Mouse (Mus musculus): ENCODE measurements around the gene Maats1. TPM values are rescaled to one million over a fixed set of nuclear protein-coding genes. Genes with fewer than 3 reads are reported as not detected.

Gene Maats1
- polyA plus RNA-seq, 1 experiment from 2014 or later: 0.06 TPM

DNA sequence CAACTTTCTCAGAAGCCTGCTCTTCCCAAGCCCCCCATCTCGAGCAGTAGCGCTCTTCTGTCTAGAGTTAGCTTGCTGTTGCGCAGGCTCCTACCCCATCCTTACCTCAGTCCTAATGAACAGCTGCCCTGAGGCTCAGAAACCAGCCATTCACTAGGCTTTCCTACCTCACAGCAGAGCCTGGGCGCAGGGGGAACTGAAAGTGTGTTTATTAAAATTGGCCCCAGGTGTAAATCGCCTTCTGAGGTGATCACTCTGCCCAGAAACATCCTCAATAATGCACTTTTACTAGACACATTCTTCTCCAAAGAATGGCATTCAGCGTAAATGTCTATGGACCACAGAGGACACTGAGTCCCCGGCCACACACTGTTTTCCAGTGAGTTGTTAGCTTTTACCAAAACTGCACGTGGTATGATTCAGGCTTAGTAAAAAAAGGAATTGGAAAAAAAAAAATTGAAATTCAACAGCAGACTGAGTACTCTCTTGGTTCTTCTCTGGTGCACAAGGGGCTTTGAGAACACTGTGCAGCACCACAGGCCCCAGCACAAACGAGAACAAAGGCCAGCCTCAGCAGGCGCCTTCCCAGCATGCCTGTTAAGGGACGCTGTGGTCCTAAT lies 15.1 kb downstream of the Maats1 start:
- Histone ChIP-seq H3K4me1 (no peaks in the 10 kb centered on the region), H3K9me3 (no peaks in the 10 kb centered on the region), H3K4me3 (no peak overlapping the region), H3K27me3 (ENCODE audit: insufficient read depth, poor library complexity, severe bottlenecking) (no peaks in the 10 kb centered on the region), H3K36me3 (no peaks in the 10 kb centered on the region), H3K27ac (no peak overlapping the region)
- WGBS: 81% methylated on average over 11 of the region's 11 CpGs
- no peak for DNase-seq (ENCODE audit: low spot score)

DNA sequence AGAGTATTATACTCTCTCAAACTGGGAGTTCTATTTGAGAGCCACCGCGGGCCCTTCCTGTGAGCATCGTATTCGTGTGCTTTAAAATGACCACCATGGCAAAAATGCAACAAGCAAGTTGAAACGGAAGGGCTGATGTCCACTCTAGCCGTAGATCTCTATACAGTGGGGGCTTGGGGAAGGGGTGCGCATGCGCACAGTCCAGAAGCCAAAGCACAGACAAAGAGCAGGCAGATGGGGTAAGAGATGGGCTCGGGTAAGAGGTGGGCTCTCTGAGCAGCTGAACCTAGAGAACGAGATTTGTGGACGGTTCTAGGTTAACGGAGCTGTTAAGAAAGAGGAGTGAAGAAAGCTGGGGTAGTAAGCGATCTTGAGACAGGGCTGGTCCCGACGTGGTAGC lies 17.6 kb downstream of the Maats1 start:
- 84% methylated on average over 15 of the region's 15 CpGs for WGBS
- Histone ChIP-seq H3K9me3 (no peaks in the 10 kb centered on the region), H3K4me1 (0 out of 2 replicates have a peak, but pooled peaks cover 3% of the 10 kb centered on the region), H3K4me3 (no peak overlapping the region), H3K27ac (no peak overlapping the region), H3K36me3 (no peaks in the 10 kb centered on the region), H3K27me3 (ENCODE audit: insufficient read depth, poor library complexity, severe bottlenecking) (no peaks in the 10 kb centered on the region)
- no peak for DNase-seq (ENCODE audit: low spot score)

DNA sequence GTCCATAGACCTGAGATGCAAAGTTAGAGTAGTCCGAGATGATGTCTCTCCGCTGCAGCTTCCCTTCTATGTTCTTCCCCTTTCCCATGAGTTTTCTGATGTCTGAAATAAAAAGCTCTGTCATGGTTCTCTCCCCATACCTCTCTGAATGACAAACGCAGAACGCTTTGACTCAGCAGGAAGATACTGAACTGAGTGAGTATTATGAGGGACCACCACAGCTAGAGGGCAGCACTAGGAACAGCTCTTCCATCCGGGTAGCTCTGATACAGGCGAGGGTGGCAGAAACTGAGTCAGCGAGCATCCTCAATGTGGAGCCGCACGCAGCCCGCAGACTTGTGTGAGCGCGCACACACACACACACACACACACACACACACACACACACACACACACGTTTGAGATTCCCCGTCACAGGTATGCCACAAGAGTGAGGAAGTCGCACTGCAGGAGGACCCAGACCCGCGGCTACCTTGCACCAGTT lies 20.4 kb downstream of the Maats1 start:
- Histone ChIP-seq H3K27me3 (ENCODE audit: insufficient read depth, poor library complexity, severe bottlenecking) (no peaks in the 10 kb centered on the region), H3K36me3 (no peaks in the 10 kb centered on the region), H3K4me3 (peak overlapping the region; percentile 38; the same call in 1 of the 2 replicates), H3K9me3 (no peaks in the 10 kb centered on the region), H3K27ac (no peak overlapping the region), H3K4me1 (0 out of 2 replicates have a peak, but pooled peaks cover 3% of the 10 kb centered on the region)
- DNase-seq (ENCODE audit: low spot score): no peak
- 25% methylated on average over 17 of the region's 17 CpGs for WGBS

DNA sequence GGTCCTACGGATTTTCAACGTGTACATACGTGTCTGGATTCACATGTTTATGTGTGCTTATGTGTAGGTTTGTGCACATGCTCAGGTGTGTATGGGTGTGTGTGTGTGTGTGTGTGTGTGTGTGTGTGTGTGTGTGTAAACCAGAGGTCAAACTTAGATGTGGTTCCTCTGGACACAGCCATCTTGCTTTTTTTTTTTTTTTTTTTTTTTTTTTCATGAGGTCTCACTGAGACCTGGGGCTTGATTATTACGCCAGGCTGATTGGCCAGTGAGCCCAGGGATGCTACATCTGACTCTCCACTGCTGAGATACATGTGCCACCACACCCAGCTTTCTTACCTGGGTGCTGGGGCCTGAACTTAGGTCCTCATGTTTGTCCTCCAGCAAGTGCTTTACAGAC lies 22.9 kb downstream of the Maats1 start:
- Histone ChIP-seq H3K36me3 (no peaks in the 10 kb centered on the region), H3K27me3 (ENCODE audit: insufficient read depth, poor library complexity, severe bottlenecking) (no peaks in the 10 kb centered on the region), H3K27ac (no peak overlapping the region), H3K4me3 (no peak overlapping the region), H3K4me1 (0 out of 2 replicates have a peak, but pooled peaks cover 3% of the 10 kb centered on the region), H3K9me3 (no peaks in the 10 kb centered on the region)
- DNase-seq (ENCODE audit: low spot score): no peak
- WGBS: 88% methylated on average over 4 of the region's 4 CpGs

DNA sequence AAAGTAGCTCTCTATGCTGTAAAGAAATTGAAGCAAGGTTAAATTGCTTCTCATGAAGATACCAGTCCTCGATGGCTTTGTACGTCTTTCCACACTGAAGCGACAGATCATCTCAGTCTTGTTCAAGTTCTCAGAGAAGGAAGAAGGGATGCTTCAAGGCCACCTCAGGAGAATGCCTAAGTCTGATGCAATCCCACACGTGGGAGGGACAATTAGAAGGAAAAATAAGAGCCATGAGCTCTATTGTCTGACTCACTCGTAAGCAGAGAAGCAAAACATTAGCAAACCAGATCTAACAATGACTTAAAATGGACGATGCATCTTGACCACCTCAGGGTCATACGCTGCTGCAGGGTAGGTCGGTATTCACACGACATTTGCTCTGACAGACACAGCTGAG lies 23.5 kb downstream of the Maats1 start:
- no peaks in the 10 kb centered on the region for H3K9me3 ChIP-seq
- 74% methylated on average over 9 of the region's 9 CpGs for WGBS

DNA sequence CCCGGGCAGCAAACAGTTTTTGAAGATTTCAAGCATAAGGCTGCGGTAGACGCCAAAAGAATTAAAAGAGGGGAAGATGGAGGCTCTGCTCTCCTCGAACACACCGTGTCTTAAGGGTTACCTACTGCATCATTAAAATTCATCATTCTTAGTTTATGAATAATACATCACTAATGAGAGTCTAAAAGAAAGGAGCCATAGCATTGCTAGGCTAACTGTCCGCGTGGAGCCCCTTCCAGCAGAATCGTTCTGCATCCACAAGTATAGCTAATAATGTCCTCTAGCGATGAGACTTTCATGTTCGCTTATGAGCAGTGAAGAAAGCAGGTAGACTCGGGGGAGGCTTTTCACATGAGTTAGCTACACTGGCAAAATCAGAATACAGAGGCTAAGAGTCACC lies 33.7 kb downstream of the Maats1 start:
- Histone ChIP-seq H3K4me3 (no peak overlapping the region), H3K9me3 (no peaks in the 10 kb centered on the region), H3K4me1 (peaks cover 4% of the 10 kb centered on the region; the same call in 1 of the 2 replicates), H3K27ac (no peak overlapping the region), H3K36me3 (no peaks in the 10 kb centered on the region), H3K27me3 (ENCODE audit: insufficient read depth, poor library complexity, severe bottlenecking) (no peaks in the 10 kb centered on the region)
- DNase-seq (ENCODE audit: low spot score): no peak
- WGBS: 85% methylated on average over 11 of the region's 11 CpGs

More for the DNA sequence above, 23.5 kb downstream of the Maats1 start:
- Histone ChIP-seq H3K27ac (no peak overlapping the region), H3K36me3 (no peaks in the 10 kb centered on the region), H3K27me3 (ENCODE audit: insufficient read depth, poor library complexity, severe bottlenecking) (no peaks in the 10 kb centered on the region), H3K4me1 (0 out of 2 replicates have a peak, but pooled peaks cover 3% of the 10 kb centered on the region), H3K4me3 (no peak overlapping the region)
- no peak for DNase-seq (ENCODE audit: low spot score)

DNA sequence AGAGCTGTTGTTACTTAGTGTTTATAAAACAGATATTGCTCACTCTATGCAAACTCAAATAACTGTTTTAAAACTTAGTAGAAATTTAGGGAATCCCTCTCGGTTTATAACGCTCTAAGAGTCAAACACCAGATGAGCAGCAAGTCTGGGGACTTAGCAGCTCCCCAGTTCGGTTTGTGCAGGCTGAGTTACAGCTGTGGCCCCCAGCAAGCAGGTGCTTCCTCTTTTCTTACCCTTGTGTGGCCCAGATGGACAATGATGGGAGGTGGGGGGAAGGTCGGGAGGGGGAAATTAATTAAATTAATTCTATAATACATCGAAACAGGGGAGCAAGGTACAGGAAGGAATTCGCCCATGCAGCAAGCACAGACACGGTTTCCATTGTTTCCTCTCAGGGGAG lies 34.3 kb downstream of the Maats1 start:
- no peaks in the 10 kb centered on the region for H3K9me3 ChIP-seq
- peaks cover 4% of the 10 kb centered on the region; the same call in 1 of the 2 replicates for H3K4me1 ChIP-seq
- no peak overlapping the region for H3K4me3 ChIP-seq
- DNase-seq (ENCODE audit: low spot score): no peak
- 72% methylated on average over 7 of the region's 7 CpGs for WGBS
- no peaks in the 10 kb centered on the region for H3K27me3 ChIP-seq (ENCODE audit: insufficient read depth, poor library complexity, severe bottlenecking)
- no peaks in the 10 kb centered on the region for H3K36me3 ChIP-seq
- H3K27ac ChIP-seq: no peak overlapping the region

DNA sequence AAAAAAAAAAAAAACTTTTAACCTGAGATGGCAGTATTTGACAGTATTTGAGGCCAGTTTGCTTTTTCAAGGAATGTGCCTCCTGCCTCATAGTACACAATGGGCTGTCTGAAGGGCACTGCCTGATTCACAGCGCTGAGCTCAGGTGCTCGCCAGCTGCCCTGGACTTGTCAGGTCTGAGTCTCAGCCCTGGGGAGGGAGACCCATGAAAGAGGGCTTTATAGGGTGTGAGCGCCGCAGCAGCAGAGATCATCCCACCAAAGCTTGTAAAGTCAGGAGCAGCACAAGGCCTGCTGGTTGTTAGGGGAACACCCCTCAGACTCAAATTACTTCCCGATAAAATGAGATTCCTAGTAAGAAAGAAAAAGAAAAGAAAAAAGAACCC lies 34.7 kb downstream of the Maats1 start:
- Histone ChIP-seq H3K36me3 (no peaks in the 10 kb centered on the region), H3K9me3 (no peaks in the 10 kb centered on the region), H3K27me3 (ENCODE audit: insufficient read depth, poor library complexity, severe bottlenecking) (no peaks in the 10 kb centered on the region), H3K4me1 (peaks cover 4% of the 10 kb centered on the region; the same call in 1 of the 2 replicates), H3K27ac (no peak overlapping the region), H3K4me3 (no peak overlapping the region)
- WGBS: 56% methylated on average over 5 of the region's 5 CpGs
- no peak for DNase-seq (ENCODE audit: low spot score)

DNA sequence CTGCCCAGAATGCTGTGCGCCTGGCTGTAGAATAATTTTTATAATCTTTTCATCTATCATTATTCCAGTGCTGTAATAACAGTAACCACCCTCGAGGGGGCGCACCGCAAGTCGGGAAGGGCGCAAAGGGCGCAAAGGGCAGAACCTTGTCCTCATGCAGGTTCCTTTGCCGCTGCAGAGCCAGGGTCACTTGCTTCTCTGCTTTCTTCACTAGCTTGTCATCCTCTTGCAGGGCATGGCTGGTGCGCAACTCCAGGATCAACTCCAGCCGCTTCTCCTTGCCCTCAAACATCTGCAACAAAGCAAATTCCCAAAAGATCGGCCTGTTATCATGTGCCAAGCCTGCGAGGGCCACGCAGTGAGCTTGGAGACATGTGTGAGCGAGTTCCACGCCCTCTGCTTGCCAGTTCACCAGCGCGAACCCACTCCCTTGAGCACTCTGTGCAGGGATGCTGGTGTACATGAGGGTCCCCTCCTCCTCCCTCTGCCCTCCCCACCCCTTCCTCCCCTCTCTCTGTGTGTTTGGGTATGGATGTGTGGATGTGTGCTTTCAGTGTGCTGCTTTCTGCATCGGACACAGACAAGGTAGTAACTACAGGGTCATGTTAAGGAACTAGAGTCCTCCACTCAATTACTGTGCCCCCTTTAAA lies 35.2 kb downstream of the Maats1 start:
- Histone ChIP-seq H3K4me1 (peaks cover 4% of the 10 kb centered on the region; the same call in 1 of the 2 replicates), H3K9me3 (no peaks in the 10 kb centered on the region), H3K36me3 (no peaks in the 10 kb centered on the region), H3K27ac (no peak overlapping the region), H3K27me3 (ENCODE audit: insufficient read depth, poor library complexity, severe bottlenecking) (no peaks in the 10 kb centered on the region), H3K4me3 (no peak overlapping the region)
- WGBS: 47% methylated on average over 18 of the region's 18 CpGs
- DNase-seq (ENCODE audit: low spot score): no peak

DNA sequence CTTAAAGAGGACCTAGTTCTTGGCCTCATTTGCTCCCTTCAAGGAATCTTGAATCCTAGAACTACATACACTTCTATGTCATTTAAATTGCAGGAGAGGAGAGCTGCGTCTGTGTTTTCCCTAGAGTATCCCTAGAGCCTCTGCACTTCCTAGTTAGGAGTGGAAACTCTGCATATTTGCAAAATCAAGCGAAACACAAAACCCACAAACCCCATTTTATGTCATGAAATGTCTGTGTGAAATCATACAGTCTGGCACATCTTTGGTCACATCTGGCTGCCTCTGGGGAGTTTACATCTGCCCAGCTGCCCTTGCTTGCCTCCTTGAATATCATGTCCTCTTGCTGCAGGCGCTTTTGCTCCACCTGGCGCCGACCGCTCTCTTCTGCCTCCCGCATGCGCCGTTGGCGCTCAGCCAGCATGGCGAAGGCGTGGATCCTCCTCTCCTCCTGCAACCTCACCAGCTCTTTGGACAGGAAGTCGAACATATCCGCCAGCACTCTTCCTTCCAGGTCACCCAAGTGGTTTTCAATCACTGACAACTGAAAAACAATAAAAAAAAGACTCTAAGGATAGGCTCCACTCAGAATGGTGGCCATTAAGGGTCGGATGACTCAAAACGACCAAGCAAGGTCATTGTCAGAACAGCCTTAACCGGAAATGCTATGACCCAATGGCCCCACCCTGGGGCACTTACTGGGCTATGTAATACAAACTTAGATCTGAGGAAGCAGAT lies 37.3 kb downstream of the Maats1 start:
- peaks cover 4% of the 10 kb centered on the region; the same call in 1 of the 2 replicates for H3K4me1 ChIP-seq
- H3K27me3 ChIP-seq (ENCODE audit: insufficient read depth, poor library complexity, severe bottlenecking): no peaks in the 10 kb centered on the region
- H3K9me3 ChIP-seq: no peaks in the 10 kb centered on the region
- H3K27ac ChIP-seq: no peak overlapping the region
- H3K4me3 ChIP-seq: no peak overlapping the region
- 76% methylated on average over 17 of the region's 17 CpGs for WGBS
- DNase-seq (ENCODE audit: low spot score): no peak
- no peaks in the 10 kb centered on the region for H3K36me3 ChIP-seq

DNA sequence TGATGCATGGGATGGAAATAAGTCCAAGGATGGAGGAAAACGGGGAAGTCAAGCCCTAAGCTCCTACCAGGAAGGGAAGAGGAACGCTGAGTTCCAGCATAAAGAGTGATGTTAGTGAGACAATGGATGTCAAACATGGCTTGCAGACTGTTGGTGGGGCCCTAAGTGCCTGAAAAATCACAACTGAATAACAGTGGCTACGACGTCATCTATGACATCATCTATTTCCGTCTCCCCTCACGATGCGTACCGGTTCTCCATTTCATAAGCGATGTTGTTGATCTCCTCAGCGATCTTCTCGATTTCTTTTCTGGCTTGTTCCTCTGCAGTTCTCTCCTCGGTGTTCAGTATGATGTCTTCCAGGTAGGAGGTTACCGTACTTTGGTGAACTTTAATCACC lies 39.6 kb downstream of the Maats1 start:
- no peaks in the 10 kb centered on the region for H3K9me3 ChIP-seq
- H3K27me3 ChIP-seq (ENCODE audit: insufficient read depth, poor library complexity, severe bottlenecking): no peaks in the 10 kb centered on the region
- H3K4me3 ChIP-seq: no peak overlapping the region
- WGBS: 88% methylated on average over 13 of the region's 13 CpGs
- DNase-seq (ENCODE audit: low spot score): no peak
- no peak overlapping the region for H3K27ac ChIP-seq
- H3K36me3 ChIP-seq: no peaks in the 10 kb centered on the region
- peaks cover 4% of the 10 kb centered on the region; the same call in 1 of the 2 replicates for H3K4me1 ChIP-seq

DNA sequence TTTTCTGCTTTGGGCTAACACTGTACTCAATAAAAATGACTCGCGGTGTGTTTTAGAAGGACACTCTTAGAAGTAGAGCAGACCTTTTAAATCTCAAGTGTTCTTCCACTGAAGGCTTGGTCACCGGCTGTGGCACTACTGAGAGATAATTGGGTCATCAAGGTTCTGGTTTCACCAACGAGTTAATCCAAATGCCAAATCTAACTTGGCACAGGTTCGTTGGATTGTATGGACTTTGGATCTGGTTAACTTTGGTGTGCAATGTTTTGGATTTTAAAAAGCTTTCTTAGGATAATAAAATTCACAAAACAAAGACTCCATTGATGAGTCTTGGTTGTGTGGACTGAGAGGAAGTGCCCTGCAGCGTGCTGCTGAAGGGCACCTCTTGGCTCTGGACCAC lies 43.5 kb downstream of the Maats1 start:
- Histone ChIP-seq H3K36me3 (no peaks in the 10 kb centered on the region), H3K4me1 (no peaks in the 10 kb centered on the region), H3K27me3 (ENCODE audit: insufficient read depth, poor library complexity, severe bottlenecking) (no peaks in the 10 kb centered on the region; the same call in 1 of the 2 replicates), H3K27ac (no peak overlapping the region), H3K4me3 (no peak overlapping the region), H3K9me3 (no peaks in the 10 kb centered on the region)
- WGBS: 84% methylated on average over 6 of the region's 6 CpGs
- DNase-seq (ENCODE audit: low spot score): no peak

Measured in heart, embryonic 10.5 days (tissue).